Mouse (Mus musculus): ENCODE data around the gene Zfp27.

DNA sequence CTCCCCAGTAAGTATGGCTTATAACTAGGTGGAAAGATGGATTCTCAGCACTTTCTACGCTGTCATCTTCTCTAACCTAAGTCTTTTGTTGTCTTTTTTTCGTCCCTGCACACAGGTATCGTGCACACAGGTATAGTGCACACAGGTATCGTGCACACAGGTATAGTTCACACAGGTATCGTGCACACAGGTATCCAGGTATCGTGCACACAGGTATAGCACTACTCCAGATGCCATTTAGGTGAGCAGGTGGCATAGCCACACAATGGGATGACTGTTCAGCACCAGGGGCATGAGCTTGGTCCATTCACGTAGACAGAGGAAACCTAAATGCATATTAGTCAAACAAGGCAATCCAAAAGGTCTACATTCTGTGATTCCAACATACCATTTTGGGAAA is 15.9 kb downstream of the Zfp27 start:
- TF ChIP-seq CTCF (IDR thresholded peaks at IDR 0.05; ENCODE audit: borderline replicate concordance, insufficient read depth, low read depth, low read length) (no peak), POLR2A (IDR thresholded peaks at IDR 0.05; ENCODE audit: borderline replicate concordance, insufficient read depth, low read length) (no peak)

Measured in cerebellum, adult 2 months (tissue).